Mouse (Mus musculus) hindbrain, embryonic 14.5 days (tissue): ENCODE results near the gene Pcbp2. TPM values are rescaled to one million over a fixed set of nuclear protein-coding genes. Genes with fewer than 3 reads are reported as not detected.

ENCODE experiments used
- ATAC-seq: fragments of 200-750 bp; cut with Nextera tagmentation; 2 replicates; pipeline ENCODE4 v1.8.0; 2017; ENCODE audit warnings: moderate number of reproducible peaks, mild to moderate bottlenecking, moderate TSS enrichment, moderate library complexity; ENCODE audit not compliant: low FRiP score
- DNase-seq: peaks from one replicate; pipeline ENCODE4 v3.0.0-alpha.2; 2015; ENCODE audit warnings: low spot score
- H3K27ac ChIP-seq: fragments of 300-500 bp; sonication (generic); 2 replicates; pipeline ENCODE4 v1.5.1; 2014; ENCODE audit warnings: mild to moderate bottlenecking, moderate library complexity
- H3K27me3 ChIP-seq: fragments of 300-500 bp; sonication (generic); 2 replicates; pipeline ENCODE4 v1.6.1; 2014; ENCODE audit warnings: mild to moderate bottlenecking, low read length, mixed read lengths; ENCODE audit not compliant: control insufficient read depth, insufficient read depth
- H3K36me3 ChIP-seq: fragments of 300-500 bp; sonication (generic); replicated peaks from 2 replicates; pipeline ENCODE4 v1.6.1; 2014; ENCODE audit not compliant: control insufficient read depth, insufficient read depth
- H3K4me1 ChIP-seq: fragments of 300-500 bp; sonication (generic); replicated peaks from 2 replicates; pipeline ENCODE4 v1.6.1; 2014; ENCODE audit warnings: antibody characterized with exemption, low read length, mixed read lengths; ENCODE audit not compliant: control insufficient read depth, insufficient read depth
- H3K4me2 ChIP-seq: fragments of 300-500 bp; sonication (generic); replicated peaks from 2 replicates; pipeline ENCODE4 v1.6.1; 2014; ENCODE audit warnings: mild to moderate bottlenecking, moderate library complexity
- H3K4me3 ChIP-seq: fragments of 300-500 bp; sonication (generic); replicated peaks from 2 replicates; pipeline ENCODE4 v1.5.1; 2014; ENCODE audit warnings: mild to moderate bottlenecking, low read length
- H3K9ac ChIP-seq: fragments of 300-500 bp; sonication (generic); 2 replicates; pipeline ENCODE4 v1.6.1; 2014
- H3K9me3 ChIP-seq: fragments of 300-500 bp; sonication (generic); 2 replicates; pipeline ENCODE4 v1.6.1; 2016; ENCODE audit warnings: low read length; ENCODE audit not compliant: control insufficient read depth
- WGBS: fragments of 180-500 bp; shearing (Covaris S2); extraction: QIAGEN DNeasy Blood & Tissue Kit; methylation state at CpG from one replicate; pipeline ENCODE4 v1.1.7; 2014; 5-methylcytosine and 5-hydroxymethylcytosine counted together
- polyA plus RNA-seq: library from polyadenylated mRNA; unstranded; fragments of >200 nt; fragmentation: Nextera tagmentation; extraction: Ambion mirVana; gene quantifications from 2 replicates; pipeline ENCODE4 v1.2.1, GENCODE M21; 2014

Gene Pcbp2
- polyA plus RNA-seq, 1 experiment from 2014 or later, result 158 TPM

GRCm38 (mm10) chr15:102516728-102517404, 46.5 kb downstream of the Pcbp2 start, which contains the start of gene Map3k12:
Gene Map3k12 (minus strand): TSS chr15:102517064.
- H3K4me1 ChIP-seq, result peaks cover 39% of the 10 kb centered on the region
- peak within 1 kb of the TSS; percentile 72 for H3K4me3 ChIP-seq
- H3K9me3 ChIP-seq, result no peaks in the 10 kb centered on the region
- ATAC-seq (no peak), DNase-seq (peak; percentile 72)
- WGBS, result 1% methylated on average over 42 of the region's 43 CpGs
- H3K9ac ChIP-seq, result peak within 1 kb of the TSS; percentile 87
- peak within 1 kb of the TSS; percentile 69 for H3K4me2 ChIP-seq
- H3K27ac ChIP-seq, result peak within 1 kb of the TSS; percentile 94
- H3K27me3 ChIP-seq, result no peaks in the 10 kb centered on the region
- peaks cover 13% of the 10 kb centered on the region for H3K36me3 ChIP-seq

- H3K9me3 ChIP-seq, result no peaks in the 10 kb centered on the region
- H3K36me3 ChIP-seq, result peaks cover 20% of the 10 kb centered on the region
- peak overlapping the region; percentile 69 for H3K4me2 ChIP-seq
- peak overlapping the region; percentile 72 for H3K4me3 ChIP-seq
- no peak for ATAC-seq
- H3K4me1 ChIP-seq, result peaks cover 31% of the 10 kb centered on the region
- DNase-seq, result no peak
- under 1% methylated on average over 10 of the region's 10 CpGs for WGBS
- no peaks in the 10 kb centered on the region for H3K27me3 ChIP-seq
- H3K27ac ChIP-seq, result peak overlapping the region; percentile 94
- H3K9ac ChIP-seq, result peak overlapping the region; percentile 87
These were observed 47.3 kb downstream of the Pcbp2 start for GRCm38 (mm10) chr15:102517631-102517975.

- peak; percentile 92 for ATAC-seq
- no peaks in the 10 kb centered on the region for H3K9me3 ChIP-seq
- WGBS, result under 1% methylated on average over 60 of the region's 60 CpGs
These were observed 47.9 kb downstream of the Pcbp2 start, which contains the start of gene Tarbp2 for GRCm38 (mm10) chr15:102517976-102518858. Gene Tarbp2 (plus strand): TSS chr15:102518192.

GRCm38 (mm10) chr15:102518859-102519201, 48.5 kb downstream of the Pcbp2 start:
- Histone ChIP-seq H3K27ac (peak overlapping the region; percentile 97), H3K9ac (peak overlapping the region; percentile 90), H3K4me3 (peak overlapping the region; percentile 72), H3K4me2 (peak overlapping the region; percentile 69), H3K27me3 (no peaks in the 10 kb centered on the region), H3K9me3 (no peaks in the 10 kb centered on the region), H3K4me1 (peaks cover 26% of the 10 kb centered on the region), H3K36me3 (peaks cover 24% of the 10 kb centered on the region)
- 20% methylated on average over 9 of the region's 9 CpGs for WGBS
- ATAC-seq (no peak), DNase-seq (no peak)

More at GRCm38 (mm10) chr15:102517976-102518858, 47.9 kb downstream of the Pcbp2 start, which contains the start of gene Tarbp2:
- peaks cover 26% of the 10 kb centered on the region for H3K4me1 ChIP-seq
- peak within 1 kb of the TSS; percentile 72 for H3K4me3 ChIP-seq
- H3K27ac ChIP-seq, result peak within 1 kb of the TSS; percentile 97
- H3K4me2 ChIP-seq, result peak within 1 kb of the TSS; percentile 69
- H3K36me3 ChIP-seq, result peaks cover 20% of the 10 kb centered on the region
- H3K27me3 ChIP-seq, result no peaks in the 10 kb centered on the region
- DNase-seq, result peak; percentile 99
- peak within 1 kb of the TSS; percentile 90 for H3K9ac ChIP-seq

- H3K36me3 ChIP-seq, result peaks cover 31% of the 10 kb centered on the region
- 73% methylated on average over 17 of the region's 17 CpGs for WGBS
- H3K27ac ChIP-seq, result peak overlapping the region; percentile 97
- no peaks in the 10 kb centered on the region for H3K9me3 ChIP-seq
- no peak for DNase-seq
- peak overlapping the region; percentile 72 for H3K4me3 ChIP-seq
- peak overlapping the region; percentile 69 for H3K4me2 ChIP-seq
- peaks cover 25% of the 10 kb centered on the region for H3K4me1 ChIP-seq
- peak overlapping the region; percentile 90 for H3K9ac ChIP-seq
- no peaks in the 10 kb centered on the region for H3K27me3 ChIP-seq
- no peak for ATAC-seq
These were observed 49.1 kb downstream of the Pcbp2 start for GRCm38 (mm10) chr15:102519211-102520141.

- no peak for ATAC-seq
- Histone ChIP-seq H3K4me2 (no peak overlapping the region), H3K9ac (no peak overlapping the region)
These were observed 50.1 kb downstream of the Pcbp2 start for GRCm38 (mm10) chr15:102520416-102520815.

GRCm38 (mm10) chr15:102521480-102521879, 51.1 kb downstream of the Pcbp2 start:
- 90% methylated on average over 4 of the region's 4 CpGs for WGBS
- H3K4me3 ChIP-seq, result no peak overlapping the region
- peaks cover 9% of the 10 kb centered on the region for H3K4me1 ChIP-seq
- ATAC-seq (no peak), DNase-seq (no peak)
- H3K36me3 ChIP-seq, result peaks cover 33% of the 10 kb centered on the region
- no peak overlapping the region for H3K4me2 ChIP-seq
- H3K9me3 ChIP-seq, result no peaks in the 10 kb centered on the region
- no peak overlapping the region for H3K27ac ChIP-seq
- H3K9ac ChIP-seq, result no peak overlapping the region
- H3K27me3 ChIP-seq, result no peaks in the 10 kb centered on the region

More at GRCm38 (mm10) chr15:102520416-102520815, 50.1 kb downstream of the Pcbp2 start:
- Histone ChIP-seq H3K36me3 (peaks cover 31% of the 10 kb centered on the region), H3K27me3 (no peaks in the 10 kb centered on the region), H3K27ac (no peak overlapping the region), H3K4me3 (no peak overlapping the region), H3K4me1 (peaks cover 15% of the 10 kb centered on the region), H3K9me3 (no peaks in the 10 kb centered on the region)
- no peak for DNase-seq
- 89% methylated on average over 4 of the region's 4 CpGs for WGBS

GRCm38 (mm10) chr15:102524892-102525485, 54.6 kb downstream of the Pcbp2 start, which contains the start of gene Npff:
Gene Npff (minus strand): TSS chr15:102524942.
- no peaks in the 10 kb centered on the region for H3K9me3 ChIP-seq
- no peaks in the 10 kb centered on the region for H3K27me3 ChIP-seq
- H3K27ac ChIP-seq, result 0 out of 2 replicates have a peak within 1 kb of the TSS, but pooled peaks have one; percentile 24
- peak; percentile 88 for DNase-seq
- no peaks in the 10 kb centered on the region for H3K4me1 ChIP-seq
- no peak within 1 kb of the TSS for H3K4me2 ChIP-seq
- no peak within 1 kb of the TSS for H3K4me3 ChIP-seq
- H3K36me3 ChIP-seq, result peaks cover 60% of the 10 kb centered on the region
- 4% methylated on average over 3 of the region's 3 CpGs for WGBS
- H3K9ac ChIP-seq, result no peak within 1 kb of the TSS; the same call in 1 of the 2 replicates
- ATAC-seq, result no peak
